Mouse (Mus musculus) midbrain, embryonic 16.5 days (tissue): Measurements from ENCODE around the gene Rarg. TPM values are rescaled to one million over a fixed set of nuclear protein-coding genes. Genes with fewer than 3 reads are reported as not detected.

Source experiments
- ATAC-seq: fragments of 200-750 bp; cut with Nextera tagmentation; 2 replicates; pipeline ENCODE4 v1.8.0; 2017; ENCODE audit warnings: moderate TSS enrichment
- H3K27ac ChIP-seq: fragments of 300-500 bp; sonication (generic); 2 replicates; pipeline ENCODE4 v1.5.1; 2014; ENCODE audit warnings: mild to moderate bottlenecking, low read length, mixed read lengths
- H3K27me3 ChIP-seq: fragments of 300-500 bp; sonication (generic); 2 replicates; pipeline ENCODE4 v1.6.1; 2014; ENCODE audit warnings: low read depth, low read length, mixed read lengths; ENCODE audit not compliant: control insufficient read depth, insufficient read depth
- H3K36me3 ChIP-seq: fragments of 300-500 bp; sonication (generic); 2 replicates; pipeline ENCODE4 v1.6.1; 2014; ENCODE audit warnings: mild to moderate bottlenecking, low read length, moderate library complexity, mixed read lengths; ENCODE audit not compliant: control insufficient read depth, insufficient read depth
- H3K4me1 ChIP-seq: fragments of 300-500 bp; sonication (generic); 2 replicates; pipeline ENCODE4 v1.6.1; 2014; ENCODE audit warnings: mild to moderate bottlenecking, low read length, mixed read lengths; ENCODE audit not compliant: control insufficient read depth, insufficient read depth
- H3K4me2 ChIP-seq: fragments of 300-500 bp; sonication (generic); 2 replicates; pipeline ENCODE4 v1.6.1; 2014; ENCODE audit warnings: mild to moderate bottlenecking, low read length, mixed read lengths
- H3K4me3 ChIP-seq: fragments of 300-500 bp; sonication (generic); 2 replicates; pipeline ENCODE4 v1.5.1; 2014; ENCODE audit warnings: low read depth, mild to moderate bottlenecking, low read length, moderate library complexity, mixed read lengths
- H3K9ac ChIP-seq: fragments of 300-500 bp; sonication (generic); 2 replicates; pipeline ENCODE4 v1.6.1; 2014; ENCODE audit warnings: low read depth, low read length, mixed read lengths
- H3K9me3 ChIP-seq: fragments of 300-500 bp; sonication (generic); replicated peaks from 2 replicates; pipeline ENCODE4 v1.6.1; 2014; ENCODE audit warnings: mild to moderate bottlenecking, low read length, mixed read lengths; ENCODE audit not compliant: control insufficient read depth, poor library complexity, severe bottlenecking
- WGBS: fragments of 180-500 bp; shearing (Covaris S2); extraction: QIAGEN DNeasy Blood & Tissue Kit; methylation state at CpG from one replicate; pipeline ENCODE4 v1.1.7; 2014; 5-methylcytosine and 5-hydroxymethylcytosine counted together
- polyA plus RNA-seq: library from polyadenylated mRNA; unstranded; fragments of >200 nt; fragmentation: Nextera tagmentation; extraction: Ambion mirVana; gene quantifications from 2 replicates; pipeline ENCODE4 v1.2.1, GENCODE M21; 2015

Rarg gene
- polyA plus RNA-seq, 1 experiment from 2014 or later: 6.0 TPM

- WGBS: under 1% methylated on average over 28 of the region's 72 CpGs
- Histone ChIP-seq H3K9me3 (no peaks in the 10 kb centered on the region), H3K4me3 (peak overlapping the region; percentile 94), H3K36me3 (peaks cover 6% of the 10 kb centered on the region; the same call in 1 of the 2 replicates), H3K27ac (peak overlapping the region; percentile 97), H3K9ac (peak overlapping the region; percentile 83), H3K4me1 (peaks cover 33% of the 10 kb centered on the region), H3K4me2 (peak overlapping the region; percentile 78), H3K27me3 (no peaks in the 10 kb centered on the region)
- peak; percentile 61 for ATAC-seq
These were observed 53.4 kb downstream of the Rarg start for GRCm38 (mm10) chr15:102203835-102204381.

GRCm38 (mm10) chr15:102202971-102203834, 54.1 kb downstream of the Rarg start, which contains the start of gene Zfp740:
TSS of gene Zfp740 (plus strand) at chr15:102203249.
- no peaks in the 10 kb centered on the region for H3K27me3 ChIP-seq
- no peaks in the 10 kb centered on the region for H3K9me3 ChIP-seq
- H3K36me3 ChIP-seq: no peaks in the 10 kb centered on the region
- peak within 1 kb of the TSS; percentile 83 for H3K9ac ChIP-seq
- H3K4me1 ChIP-seq: peaks cover 33% of the 10 kb centered on the region
- H3K4me2 ChIP-seq: peak within 1 kb of the TSS; percentile 78
- peak within 1 kb of the TSS; percentile 94 for H3K4me3 ChIP-seq
- peak; percentile 96 for ATAC-seq
- H3K27ac ChIP-seq: peak within 1 kb of the TSS; percentile 97
- under 1% methylated on average over 40 of the region's 68 CpGs for WGBS

DNA sequence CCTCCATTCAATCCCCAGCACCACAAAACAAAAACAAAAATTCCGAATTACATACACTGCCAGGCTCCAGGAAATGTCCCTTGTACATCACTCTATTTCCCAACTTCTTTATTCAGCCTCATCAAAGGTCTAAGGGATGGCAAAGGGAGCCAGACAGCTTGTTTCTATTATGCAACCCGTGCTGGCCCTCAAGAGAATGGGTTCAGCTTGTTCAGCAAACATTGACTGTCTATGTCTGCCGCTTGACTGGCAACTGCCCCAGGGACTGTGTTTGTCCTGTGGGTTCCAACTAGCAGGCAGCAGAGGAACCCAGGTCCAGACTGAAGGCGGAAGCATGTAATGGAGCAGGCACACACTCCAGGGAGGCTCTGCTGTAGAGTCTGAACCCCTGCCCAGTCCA, 58.5 kb downstream of the Rarg start:
- Histone ChIP-seq H3K27me3 (no peaks in the 10 kb centered on the region), H3K9ac (no peak overlapping the region), H3K9me3 (no peaks in the 10 kb centered on the region), H3K4me3 (no peak overlapping the region), H3K4me2 (no peak overlapping the region), H3K4me1 (peaks cover 7% of the 10 kb centered on the region), H3K27ac (no peak overlapping the region), H3K36me3 (no peaks in the 10 kb centered on the region)
- WGBS: 82% methylated on average over 4 of the region's 4 CpGs
- ATAC-seq: no peak

DNA sequence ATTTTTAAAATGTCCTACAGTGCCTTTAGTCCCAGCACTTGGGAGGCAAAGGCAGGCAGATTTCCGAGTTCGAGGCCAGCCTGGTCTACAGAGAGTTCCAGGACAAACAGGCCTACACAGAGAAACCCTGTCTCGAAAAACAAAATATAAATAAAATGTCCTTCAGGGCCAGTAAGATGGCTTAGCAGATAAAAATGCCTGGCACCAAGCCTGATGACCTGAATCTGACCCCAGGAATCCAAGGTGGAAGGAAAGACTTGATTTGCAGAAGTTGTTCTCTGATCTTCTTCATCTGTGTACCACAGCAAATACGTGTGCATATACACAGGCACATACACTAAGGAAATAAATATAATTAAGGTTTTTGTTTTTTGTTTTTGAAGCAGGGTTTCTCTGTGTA, 61.9 kb downstream of the Rarg start:
- Histone ChIP-seq H3K4me1 (no peaks in the 10 kb centered on the region), H3K9ac (no peak overlapping the region), H3K36me3 (no peaks in the 10 kb centered on the region), H3K4me3 (no peak overlapping the region), H3K27ac (no peak overlapping the region), H3K27me3 (no peaks in the 10 kb centered on the region), H3K9me3 (no peaks in the 10 kb centered on the region), H3K4me2 (no peak overlapping the region)
- 85% methylated on average over 4 of the region's 4 CpGs for WGBS
- no peak for ATAC-seq

DNA sequence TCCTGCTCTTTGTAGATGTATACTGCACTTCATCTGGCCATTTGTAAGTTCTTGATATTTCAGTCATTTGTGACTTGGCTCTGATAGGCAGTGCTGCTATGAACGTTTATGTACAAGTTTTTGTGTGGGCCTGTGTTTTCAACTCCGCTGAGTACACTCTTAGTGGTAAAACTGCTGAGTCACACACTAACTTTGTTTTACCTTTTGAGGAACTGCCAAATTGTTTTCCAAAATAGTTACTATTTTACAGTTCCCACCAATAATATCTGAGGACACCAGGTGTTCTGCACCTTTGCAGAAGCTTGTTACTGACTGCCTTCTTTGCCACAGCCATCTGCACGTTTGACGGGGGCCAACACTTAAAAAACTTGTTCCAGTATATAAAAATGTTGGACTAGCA, 62.9 kb downstream of the Rarg start:
- Histone ChIP-seq H3K4me3 (no peak overlapping the region), H3K4me1 (no peaks in the 10 kb centered on the region), H3K4me2 (no peak overlapping the region), H3K27me3 (no peaks in the 10 kb centered on the region), H3K9me3 (no peaks in the 10 kb centered on the region), H3K9ac (no peak overlapping the region), H3K36me3 (no peaks in the 10 kb centered on the region), H3K27ac (no peak overlapping the region)
- ATAC-seq: no peak
- WGBS: 90% methylated on average over 4 of the region's 4 CpGs

DNA sequence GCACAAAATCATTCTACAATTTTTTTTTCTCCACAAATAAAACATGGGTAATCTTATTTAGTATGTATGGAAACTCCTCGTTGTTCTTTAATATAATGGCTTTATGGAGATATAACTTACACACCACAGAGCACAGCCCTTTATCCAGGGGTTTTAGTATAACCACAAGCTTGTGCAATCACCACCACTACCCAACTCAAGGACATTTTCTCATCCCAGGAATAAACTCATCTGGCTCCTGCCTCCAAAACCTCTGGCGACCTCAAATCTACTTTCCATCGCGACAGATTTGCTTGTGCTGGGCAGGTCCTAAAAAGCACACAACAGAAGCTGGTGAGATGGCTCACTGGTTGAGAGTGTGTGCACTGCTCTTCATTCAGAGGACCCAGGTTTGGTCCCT, 63.7 kb downstream of the Rarg start:
- Histone ChIP-seq H3K36me3 (no peaks in the 10 kb centered on the region), H3K9me3 (no peaks in the 10 kb centered on the region), H3K4me1 (no peaks in the 10 kb centered on the region), H3K9ac (no peak overlapping the region), H3K27me3 (no peaks in the 10 kb centered on the region), H3K4me2 (no peak overlapping the region), H3K27ac (no peak overlapping the region), H3K4me3 (no peak overlapping the region)
- WGBS: 91% methylated on average over 4 of the region's 4 CpGs
- ATAC-seq: no peak

DNA sequence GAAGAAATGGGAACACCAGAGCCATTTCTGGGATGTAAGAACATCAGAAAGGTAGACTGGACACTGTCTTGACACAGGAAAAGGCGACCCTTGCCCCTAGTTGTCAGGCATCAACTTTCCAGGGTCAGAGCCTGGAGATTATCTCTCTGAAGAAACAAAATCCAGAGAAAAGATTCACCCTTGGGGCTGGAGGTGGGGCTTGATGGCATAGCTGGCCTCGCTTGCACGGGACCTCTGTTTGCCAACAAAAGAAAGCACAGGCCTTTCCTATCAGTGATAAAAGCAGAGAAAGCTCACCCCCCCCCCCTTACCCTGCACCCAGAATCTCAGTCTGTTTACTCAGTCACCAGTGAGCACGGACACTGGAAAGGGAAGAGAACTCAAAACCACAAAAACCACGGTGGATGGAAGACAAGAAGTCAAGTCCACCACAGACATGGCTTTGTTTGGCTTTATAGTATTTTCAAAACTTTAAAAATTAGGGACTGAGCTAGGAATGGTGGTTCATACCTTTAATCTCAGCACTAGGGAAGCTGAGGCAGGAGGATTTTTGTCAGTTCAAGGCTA, 64.4 kb downstream of the Rarg start:
- no peaks in the 10 kb centered on the region for H3K9me3 ChIP-seq
- no peaks in the 10 kb centered on the region for H3K36me3 ChIP-seq
- no peaks in the 10 kb centered on the region for H3K27me3 ChIP-seq
- no peak overlapping the region for H3K9ac ChIP-seq
- no peak overlapping the region for H3K4me3 ChIP-seq
- WGBS: 58% methylated on average over 5 of the region's 5 CpGs
- H3K4me2 ChIP-seq: no peak overlapping the region
- H3K4me1 ChIP-seq: no peaks in the 10 kb centered on the region
- ATAC-seq: no peak
- no peak overlapping the region for H3K27ac ChIP-seq

- Histone ChIP-seq H3K4me3 (no peak overlapping the region), H3K4me1 (no peaks in the 10 kb centered on the region), H3K36me3 (no peaks in the 10 kb centered on the region), H3K27me3 (no peaks in the 10 kb centered on the region), H3K4me2 (no peak overlapping the region), H3K9ac (no peak overlapping the region), H3K27ac (no peak overlapping the region), H3K9me3 (no peaks in the 10 kb centered on the region)
- no peak for ATAC-seq
- WGBS: 81% methylated on average over 7 of the region's 7 CpGs
These were observed 65.0 kb downstream of the Rarg start for GRCm38 (mm10) chr15:102192271-102192812.

DNA sequence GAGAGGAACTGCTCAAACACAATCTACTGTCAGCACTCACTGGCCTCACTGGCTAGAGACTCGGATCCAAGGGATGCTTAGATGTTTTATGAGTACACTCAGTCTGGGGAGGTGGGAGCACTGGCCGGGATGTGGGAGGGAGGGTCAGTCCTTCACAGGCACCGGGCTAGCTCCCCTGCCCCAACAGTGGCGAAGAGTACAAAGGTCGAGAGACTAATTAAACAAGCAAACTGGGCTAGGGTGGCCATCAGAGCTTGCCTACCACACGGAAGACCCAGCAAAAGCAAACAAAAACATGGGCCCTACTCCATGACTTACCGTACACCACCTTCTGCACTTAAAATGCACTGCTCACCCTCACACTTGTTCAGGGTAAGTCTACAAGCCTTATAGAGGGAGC, 65.6 kb downstream of the Rarg start:
- Histone ChIP-seq H3K4me3 (no peak overlapping the region), H3K4me1 (no peaks in the 10 kb centered on the region), H3K27me3 (no peaks in the 10 kb centered on the region), H3K27ac (no peak overlapping the region), H3K4me2 (no peak overlapping the region), H3K9me3 (no peaks in the 10 kb centered on the region), H3K36me3 (no peaks in the 10 kb centered on the region), H3K9ac (no peak overlapping the region)
- 77% methylated on average over 7 of the region's 7 CpGs for WGBS
- no peak for ATAC-seq
